Mouse (Mus musculus) lung, postnatal 4 days (tissue): ENCODE data around the gene Rpl36al.

Source experiments
- DNase-seq, 2 experiments: peaks; one replicate each; pipeline ENCODE4 v3.0.0; 2021

Rpl36al gene

GRCm38 (mm10) chr12:69157107-69157506, 26.8 kb downstream of the Rpl36al start:
- no peak for DNase-seq

GRCm38 (mm10) chr12:69156436-69156835, 27.4 kb downstream of the Rpl36al start:
- no peak for DNase-seq

- DNase-seq = no peak
Observed at GRCm38 (mm10) chr12:69155923-69156322, 28.0 kb downstream of the Rpl36al start.

- no peak for DNase-seq
Observed at GRCm38 (mm10) chr12:69150049-69150448, 33.8 kb downstream of the Rpl36al start.

- DNase-seq = no peak
Observed at GRCm38 (mm10) chr12:69147166-69147735, 36.6 kb downstream of the Rpl36al start.

GRCm38 (mm10) chr12:69143460-69143859, 40.4 kb downstream of the Rpl36al start:
- DNase-seq = no peak

- DNase-seq = no peak
Observed at GRCm38 (mm10) chr12:69139841-69140240, 44.0 kb downstream of the Rpl36al start.

GRCm38 (mm10) chr12:69139201-69139600, 44.7 kb downstream of the Rpl36al start:
- DNase-seq = no peak
